Mouse (Mus musculus) spleen, postnatal 10 days (tissue): ENCODE results near the gene Egfl7.

Experiments used
- DNase-seq, 2 experiments: peaks; one replicate each; pipeline ENCODE4 v3.0.0; 2021 to 2022; ENCODE audit warnings: low spot score in 2 of 2

Egfl7 gene

DNA sequence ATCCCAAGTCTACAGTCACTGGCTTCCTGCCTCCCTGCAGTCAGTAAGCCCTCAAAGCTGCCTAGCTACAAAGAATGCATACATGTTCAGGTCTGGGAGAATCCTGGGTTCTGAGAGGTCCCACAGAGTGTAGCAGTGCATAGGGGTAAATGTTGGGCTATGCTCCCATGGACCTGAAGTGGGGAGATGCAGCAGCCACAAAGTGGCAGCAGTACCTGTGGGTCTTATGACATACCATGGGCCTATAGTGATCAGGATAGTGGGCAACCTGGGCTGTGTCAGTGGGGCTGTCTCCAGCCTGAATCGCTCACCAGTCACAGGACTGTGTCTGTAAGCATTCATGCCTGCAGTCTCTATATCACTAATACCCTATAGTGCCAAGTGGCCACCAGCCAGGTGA is at the start of gene Egfl7:
Egfl7 (plus strand) TSS at position 301 of the 400 bp plus-strand sequence.
- no peak for DNase-seq

- no peak for DNase-seq
Measured at GRCm38 (mm10) chr2:26531829-26532228, 48.0 kb upstream of the Egfl7 start.

- DNase-seq = no peak
Measured at GRCm38 (mm10) chr2:26533249-26533648, 46.6 kb upstream of the Egfl7 start.

- no peak for DNase-seq
Measured at GRCm38 (mm10) chr2:26534161-26534560, 45.7 kb upstream of the Egfl7 start.

GRCm38 (mm10) chr2:26534616-26535015 is 45.2 kb upstream of the Egfl7 start:
- peak in 1 of 2 experiments; percentile 47 for DNase-seq

- DNase-seq = no peak
Measured at GRCm38 (mm10) chr2:26535517-26536045, 44.2 kb upstream of the Egfl7 start.

GRCm38 (mm10) chr2:26539516-26539915 is 40.3 kb upstream of the Egfl7 start:
- no peak for DNase-seq

DNA sequence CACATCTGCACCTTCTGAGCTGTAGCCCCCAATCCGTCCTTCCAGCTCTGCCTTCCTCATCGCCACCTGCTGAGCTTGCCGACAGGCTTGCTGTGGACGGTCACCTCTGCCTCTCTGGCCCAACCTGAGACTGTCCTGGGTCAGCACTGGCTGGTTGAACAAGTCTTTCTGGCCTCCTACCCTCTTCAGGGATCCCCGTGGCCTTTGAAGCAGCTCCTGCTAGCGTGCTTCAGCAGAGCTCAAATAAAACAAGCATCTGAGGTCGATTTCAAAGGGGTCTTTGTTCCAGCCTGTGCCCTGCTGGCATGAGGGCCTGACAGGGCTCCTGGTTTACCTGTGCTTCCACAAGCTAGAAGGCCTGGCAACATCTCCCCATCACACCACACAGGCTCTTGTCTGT is 39.1 kb upstream of the Egfl7 start:
- DNase-seq = no peak

- DNase-seq = no peak
Measured at GRCm38 (mm10) chr2:26541258-26541910, 38.4 kb upstream of the Egfl7 start.

GRCm38 (mm10) chr2:26543155-26543554 is 36.7 kb upstream of the Egfl7 start:
- DNase-seq = no peak

DNA sequence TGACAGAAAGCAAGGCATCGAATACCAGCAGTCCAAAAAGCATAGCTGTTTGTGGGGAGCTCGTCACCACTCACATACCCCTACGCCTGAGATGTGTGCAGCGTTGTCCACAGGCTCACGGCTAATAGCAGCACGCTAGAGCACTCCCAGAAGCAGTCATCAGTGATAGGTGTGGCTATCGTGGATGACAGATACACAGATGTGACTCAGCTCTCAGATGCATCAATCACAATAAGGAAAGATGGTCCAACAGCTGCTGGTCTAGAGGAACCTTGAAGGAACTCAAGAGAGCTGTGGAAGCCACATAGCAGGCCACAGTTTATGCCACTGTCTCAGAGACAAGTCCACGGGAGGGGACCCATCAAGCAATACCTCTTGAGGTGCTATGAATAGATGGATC is 36.0 kb upstream of the Egfl7 start:
- DNase-seq = no peak

GRCm38 (mm10) chr2:26544265-26544664 is 35.5 kb upstream of the Egfl7 start:
- DNase-seq = no peak

- DNase-seq = no peak
Measured at GRCm38 (mm10) chr2:26547481-26547880, 32.3 kb upstream of the Egfl7 start.

GRCm38 (mm10) chr2:26549801-26550200 is 30.0 kb upstream of the Egfl7 start:
- no peak for DNase-seq

DNA sequence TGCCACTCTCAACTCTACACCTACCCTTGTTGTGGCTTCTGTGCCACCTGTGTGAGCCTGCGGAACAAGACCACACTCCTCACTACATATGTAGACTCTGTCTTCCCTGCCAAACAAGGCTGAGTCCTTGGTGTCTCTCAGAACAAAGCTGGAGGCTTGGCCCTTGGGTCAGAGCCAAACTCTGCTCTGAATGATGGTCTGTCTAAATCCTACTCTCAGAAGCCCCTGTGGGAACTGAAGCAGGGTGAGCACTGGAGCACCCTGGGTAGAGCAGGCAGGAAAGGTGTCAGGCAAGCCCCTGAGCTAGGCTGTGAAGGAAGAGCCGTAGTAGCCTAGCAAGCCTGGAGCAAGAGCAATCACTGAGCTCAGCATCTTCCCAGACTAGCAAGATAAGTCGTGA is 29.6 kb upstream of the Egfl7 start:
- DNase-seq = no peak

GRCm38 (mm10) chr2:26550777-26551176 is 29.0 kb upstream of the Egfl7 start:
- DNase-seq = no peak

- DNase-seq = no peak
Measured at GRCm38 (mm10) chr2:26551446-26551845, 28.4 kb upstream of the Egfl7 start.

DNA sequence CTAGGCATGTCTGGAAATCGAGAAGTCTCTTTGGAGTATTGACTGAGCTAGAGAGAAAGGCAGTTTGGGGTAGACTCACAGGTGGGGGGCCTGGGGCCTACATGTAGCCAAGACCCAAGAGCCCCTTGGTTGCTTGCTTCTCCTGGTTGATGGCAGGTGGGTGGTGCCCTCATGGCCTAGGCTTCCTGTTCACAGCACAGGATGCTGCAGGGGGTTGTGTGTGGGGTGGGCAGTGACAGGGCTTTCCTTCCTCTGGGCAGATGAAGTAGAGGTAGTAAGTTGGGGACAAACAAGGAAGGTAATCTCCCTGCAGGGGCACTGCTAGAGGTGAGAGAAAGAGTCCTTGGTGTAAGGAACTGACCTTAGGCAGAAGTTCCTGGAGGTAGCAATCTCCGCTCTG is 27.7 kb upstream of the Egfl7 start:
- DNase-seq = no peak

GRCm38 (mm10) chr2:26553904-26554303 is 25.9 kb upstream of the Egfl7 start:
- no peak for DNase-seq

GRCm38 (mm10) chr2:26555076-26555475 is 24.7 kb upstream of the Egfl7 start:
- no peak for DNase-seq

GRCm38 (mm10) chr2:26556535-26556993 is 23.2 kb upstream of the Egfl7 start:
- DNase-seq = no peak

GRCm38 (mm10) chr2:26560506-26560905 is 19.3 kb upstream of the Egfl7 start:
- no peak for DNase-seq

DNA sequence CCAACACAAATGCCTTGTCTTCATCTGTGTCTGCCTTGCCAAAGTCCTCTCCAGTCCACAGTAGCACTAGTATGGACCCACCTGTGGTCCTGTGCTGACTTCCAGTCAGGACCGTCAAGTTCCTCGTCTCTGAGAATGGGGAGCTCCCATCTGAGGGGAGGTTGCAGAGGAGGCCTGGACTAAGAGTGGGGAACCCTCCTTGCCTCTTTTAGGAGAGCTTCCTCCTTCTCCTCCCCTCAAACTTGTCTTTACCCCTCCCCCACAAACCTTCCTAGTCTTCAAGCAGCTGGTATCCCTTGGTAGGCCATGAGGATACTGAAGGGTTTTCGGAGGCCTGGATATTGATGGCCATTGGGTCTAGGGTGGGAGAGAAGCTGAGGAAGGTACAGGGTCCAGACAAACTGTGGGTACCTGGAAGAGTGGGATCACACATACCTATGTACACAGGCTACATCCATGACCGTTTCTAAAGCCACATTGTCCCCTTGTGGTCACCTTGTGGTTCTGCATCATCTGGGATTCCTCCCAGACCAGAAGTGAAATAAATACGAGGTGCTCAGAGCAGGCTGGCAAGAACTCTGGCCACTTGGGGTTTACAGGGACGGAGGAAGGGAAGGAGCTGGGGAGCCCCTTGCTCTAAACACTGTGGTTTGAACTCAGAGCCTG is 18.3 kb upstream of the Egfl7 start:
- DNase-seq = no peak
